In the genomic region with DNA sequence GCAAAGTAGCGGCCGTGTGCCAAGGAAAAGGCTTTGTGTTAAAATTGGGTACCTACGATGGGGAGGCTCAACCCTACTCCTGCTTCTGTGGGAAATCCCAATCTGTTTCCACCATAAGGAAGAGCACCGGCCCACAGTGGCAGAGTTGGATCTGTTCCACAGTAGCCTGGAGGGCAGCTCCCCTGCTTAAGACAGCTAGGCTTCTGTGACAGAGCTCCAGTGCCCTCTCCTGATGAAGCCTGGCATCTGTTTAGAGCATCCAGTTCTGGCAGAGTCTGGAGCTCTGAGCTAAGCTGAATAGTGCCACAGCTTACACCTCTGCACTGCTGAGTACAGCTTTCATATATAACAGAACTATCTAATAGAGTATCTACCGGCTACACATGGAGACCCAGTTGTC, we compare ENCODE assay signal across 8 mouse cellular contexts. TPM values are rescaled to one million over a fixed set of nuclear protein-coding genes. Genes with fewer than 3 reads are reported as not detected.
DNase-seq lines count a peak whose midpoint lies in the region; ATAC-seq and TF ChIP-seq lines count a peak whose summit lies in the region.

No protein-coding gene starts in this region.

- peaks cover 3% of the 10 kb centered on the region; the same call in 1 of the 2 replicates for H3K36me3 ChIP-seq in kidney, embryonic 14.5 days (ENCODE audit: control insufficient read depth, insufficient read depth, low read length)
- peaks cover 2 to 11% of the 10 kb centered on the region in 2 experiments; a peak in 3 of 4 replicates for H3K36me3 ChIP-seq in MEL (ENCODE audit: control insufficient read depth in 1 of 2, insufficient read depth in 2 of 2, low read length in 2 of 2)
- peaks cover 3% of the 10 kb centered on the region; the same call in 1 of the 2 replicates for H3K36me3 ChIP-seq in hindbrain, postnatal 0 days (ENCODE audit: insufficient read depth, low read length)

- WGBS in kidney, embryonic 14.5 days: 87% methylated on average over 5 of the region's 5 CpGs
- WGBS in hindbrain, postnatal 0 days: 61% methylated on average over 5 of the region's 5 CpGs

- H3K27me3 ChIP-seq in kidney, embryonic 14.5 days (ENCODE audit: control insufficient read depth, insufficient read depth, low read length): no peaks in the 10 kb centered on the region
- H3K27me3 ChIP-seq in MEL (ENCODE audit: control insufficient read depth in 1 of 2, insufficient read depth in 2 of 2, low read length in 2 of 2): no peaks in the 10 kb centered on the region
- no peaks in the 10 kb centered on the region for H3K27me3 ChIP-seq in hindbrain, postnatal 0 days (ENCODE audit: insufficient read depth, low read length)

- H3K9me3 ChIP-seq in kidney, embryonic 14.5 days (ENCODE audit: control insufficient read depth, low read length): no peaks in the 10 kb centered on the region
- no peaks in the 10 kb centered on the region for H3K9me3 ChIP-seq in MEL (replicated peaks; ENCODE audit: insufficient read depth, low read length)
- H3K9me3 ChIP-seq in hindbrain, postnatal 0 days (ENCODE audit: low read length): no peaks in the 10 kb centered on the region

- no peak for ATAC-seq in kidney, embryonic 14.5 days (ENCODE audit: low FRiP score, low TSS enrichment)
- ATAC-seq in hindbrain, postnatal 0 days: peak; percentile 89
- ATAC-seq in erythroid progenitor cell, adult 5-6 weeks (replicated peaks; ENCODE audit: low FRiP score, poor library complexity, severe bottlenecking): no peak

- no peak overlapping the region for H3K9ac ChIP-seq in kidney, embryonic 14.5 days (ENCODE audit: low read depth, low read length)
- no peak overlapping the region for H3K9ac ChIP-seq in MEL (ENCODE audit: control insufficient read depth, low read depth, low read length, poor library complexity, severe bottlenecking)
- H3K9ac ChIP-seq in hindbrain, postnatal 0 days (replicated peaks; ENCODE audit: low read length): no peak overlapping the region

- H3K79me2 ChIP-seq in MEL (ENCODE audit: control insufficient read depth, insufficient read depth, low read length, poor library complexity): no peaks in the 10 kb centered on the region

- H3K27ac ChIP-seq in kidney, embryonic 14.5 days (ENCODE audit: low read depth, low read length): no peak overlapping the region
- H3K27ac ChIP-seq in MEL (ENCODE audit: control insufficient read depth, low read depth, low read length): no peak overlapping the region
- H3K27ac ChIP-seq in hindbrain, postnatal 0 days: no peak overlapping the region

- no peak overlapping the region for H3K4me2 ChIP-seq in kidney, embryonic 14.5 days (replicated peaks; ENCODE audit: low read depth, low read length)
- H3K4me2 ChIP-seq in hindbrain, postnatal 0 days (ENCODE audit: low read depth, low read length): no peak overlapping the region

- TF ChIP-seq RAD21 in MEL (IDR thresholded peaks at IDR 0.05; ENCODE audit: low read depth, low read length): peak; percentile 62

- no peak for TF ChIP-seq POLR2A in MEL (IDR thresholded peaks at IDR 0.05; ENCODE audit: control insufficient read depth in 1 of 2, insufficient read depth in 1 of 2, low read depth in 1 of 2, low read length in 2 of 2, poor library complexity in 1 of 2)

- no peak overlapping the region for H3K4me3 ChIP-seq in kidney, embryonic 14.5 days (ENCODE audit: low read length)
- H3K4me3 ChIP-seq in MEL (ENCODE audit: control insufficient read depth in 1 of 2, insufficient read depth in 1 of 2, low read depth in 2 of 2, low read length in 2 of 2): no peak overlapping the region
- H3K4me3 ChIP-seq in hindbrain, postnatal 0 days (ENCODE audit: low read length): no peak overlapping the region

- DNase-seq in kidney, adult 18-20 months: peak; percentile 62
- DNase-seq in MEL (ENCODE audit: low read depth, low spot score): peak; percentile 59
- peak; percentile 36 to 59 for DNase-seq in adrenal gland, postnatal 36 days
- DNase-seq in hindbrain, postnatal 0 days (ENCODE audit: low spot score): peak; percentile 86
- peak; percentile 35 for DNase-seq in right cerebral cortex, postnatal 14 days
- DNase-seq in spleen, adult 18-20 months: no peak

- no peak for TF ChIP-seq EP300 in MEL (IDR thresholded peaks at IDR 0.05; ENCODE audit: low read depth in 1 of 2, low read length in 2 of 2)

- TF ChIP-seq CTCF in MEL (IDR thresholded peaks at IDR 0.05 in 2 of 3, conservative IDR thresholded peaks at IDR 0.05 in 1 of 3; ENCODE audit: control insufficient read depth in 1 of 3, insufficient read depth in 1 of 3, low read depth in 2 of 3, low read length in 3 of 3, poor library complexity in 1 of 3, severe bottlenecking in 1 of 3): peak; percentile 29 to 54 (median 33); a peak in 5 of 6 replicates
- TF ChIP-seq CTCF in hindbrain, postnatal 0 days (IDR thresholded peaks at IDR 0.05; ENCODE audit: low read depth): peak; percentile 81

- H3K4me1 ChIP-seq in kidney, embryonic 14.5 days (ENCODE audit: control insufficient read depth, insufficient read depth, low read length): no peaks in the 10 kb centered on the region
- peaks cover 6 to 13% of the 10 kb centered on the region in 2 experiments for H3K4me1 ChIP-seq in MEL (ENCODE audit: control insufficient read depth in 1 of 2, insufficient read depth in 2 of 2, low read length in 2 of 2)
- no peaks in the 10 kb centered on the region for H3K4me1 ChIP-seq in hindbrain, postnatal 0 days (ENCODE audit: insufficient read depth, low read length)

TF ChIP-seq in MEL, 35 proteins besides CTCF, POLR2A, EP300 and RAD21:
- TF ChIP-seq ZC3H11A (IDR thresholded peaks at IDR 0.05; ENCODE audit: low read depth, low read length) (peak; percentile 34), E2F4 (IDR thresholded peaks at IDR 0.05; ENCODE audit: borderline replicate concordance, low read depth, low read length) (no peak), KAT2A (conservative IDR thresholded peaks at IDR 0.05; ENCODE audit: low read depth, low read length) (no peak), SMC3 (IDR thresholded peaks at IDR 0.05; ENCODE audit: low read depth, low read length) (peak; percentile 59), ETS1 (IDR thresholded peaks at IDR 0.05; ENCODE audit: low read depth, low read length) (no peak)

RNA-seq across cellular contexts. Expression of a gene that starts 14.0 kb away (rescaled TPM):
- polyA plus RNA-seq in kidney, embryonic 14.5 days (2014; fragmentation: Nextera tagmentation; extraction: Ambion mirVana): 0.29 and 0.45 TPM in 2 replicates
- not detected in 2 replicates for total RNA-seq in MEL (2012; rRNA removed)
- polyA plus RNA-seq in MEL (2012; ENCODE audit: insufficient read depth in 1 of 2, insufficient read length in 2 of 2, low read depth in 1 of 2, low replicate concordance in 2 of 2, missing spikeins in 1 of 2): not detected
- under 1 TPM in 1 of 2 experiments, not detected in 1; 0.07 TPM for total RNA-seq in adrenal gland, postnatal 36 days (2021)
- total RNA-seq in hindbrain, postnatal 0 days (2014; rRNA removed): 4.2 and 7.0 TPM in 2 replicates
- polyA plus RNA-seq in hindbrain, postnatal 0 days (2015; fragmentation: Nextera tagmentation; extraction: Ambion mirVana): 3.3 and 3.9 TPM in 2 replicates
- total RNA-seq in erythroid progenitor cell, adult 5-6 weeks (2015; ENCODE audit: low replicate concordance): not detected in 2 replicates
- total RNA-seq in erythroid progenitor cell, adult 5-6 weeks (2017; ENCODE audit: low replicate concordance): not detected in 2 replicates

RNA-seq across cellular contexts. Expression of a gene that starts 51.1 kb away (rescaled TPM):
- polyA plus RNA-seq in kidney, embryonic 14.5 days (2014; fragmentation: Nextera tagmentation; extraction: Ambion mirVana): 9.2 and 16.0 TPM in 2 replicates
- total RNA-seq in MEL (2012; rRNA removed): 19.8 and 21.8 TPM in 2 replicates
- 10 to 100 TPM in 1 of 2 experiments, not detected in 1; 27.9 TPM for polyA plus RNA-seq in MEL (2012; ENCODE audit: insufficient read depth in 1 of 2, insufficient read length in 2 of 2, low read depth in 1 of 2, low replicate concordance in 2 of 2, missing spikeins in 1 of 2)
- total RNA-seq in adrenal gland, postnatal 36 days (2021): 10 to 100 TPM; 43.8 to 47.6 TPM
- total RNA-seq in hindbrain, postnatal 0 days (2014; rRNA removed): 31.2 and 32.7 TPM in 2 replicates
- 6.9 and 7.1 TPM in 2 replicates for polyA plus RNA-seq in hindbrain, postnatal 0 days (2015; fragmentation: Nextera tagmentation; extraction: Ambion mirVana)
- total RNA-seq in erythroid progenitor cell, adult 5-6 weeks (2015; ENCODE audit: low replicate concordance): 15.1 and 23.9 TPM in 2 replicates
- 13.6 and 17.3 TPM in 2 replicates for total RNA-seq in erythroid progenitor cell, adult 5-6 weeks (2017; ENCODE audit: low replicate concordance)

Comparison
In these comparisons a context has a peak if more than half of its experiments do, and no peak if none do; other contexts are left out.
1. DNase-seq: peak in kidney, adult 18-20 months (single experiment), MEL (single experiment), adrenal gland, postnatal 36 days (2 of 2), hindbrain, postnatal 0 days (single experiment) and right cerebral cortex, postnatal 14 days (single experiment); none in spleen, adult 18-20 months (0 of 2).